Mouse (Mus musculus) heart, adult 9 months (tissue): ENCODE results near the gene Lrrc4b.
A peak's percentile ranks its signal among the peaks of the same experiment; 100 is the strongest.

Experiments
- DNase-seq, 2 experiments: peaks; one replicate each; pipeline ENCODE4 v3.0.0; 2022; ENCODE audit warnings: low spot score in 2 of 2

The Lrrc4b gene

GRCm38 (mm10) chr7:44463556-44464225 lies 34.9 kb downstream of the Lrrc4b start:
- DNase-seq, result no peak

DNA sequence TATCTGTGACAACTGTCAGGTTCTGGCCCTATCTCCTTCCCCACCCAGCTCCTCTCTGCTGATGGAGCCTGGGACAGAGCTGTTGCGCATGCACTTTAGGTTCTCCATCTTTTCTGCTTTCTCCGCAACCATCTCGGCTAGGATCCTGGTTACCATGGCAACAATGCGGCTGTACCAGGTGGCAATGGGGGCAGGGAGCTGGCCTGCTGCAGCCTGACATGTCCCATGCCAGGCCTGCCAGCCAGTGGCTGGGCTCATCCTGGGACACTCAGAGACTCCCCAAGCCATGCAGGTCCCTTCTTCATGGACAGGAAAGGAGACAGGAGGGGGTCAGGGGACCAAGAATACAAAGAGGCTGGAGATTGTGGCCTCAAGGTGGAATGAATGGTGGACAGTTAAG lies 35.7 kb downstream of the Lrrc4b start:
- DNase-seq, result no peak

DNA sequence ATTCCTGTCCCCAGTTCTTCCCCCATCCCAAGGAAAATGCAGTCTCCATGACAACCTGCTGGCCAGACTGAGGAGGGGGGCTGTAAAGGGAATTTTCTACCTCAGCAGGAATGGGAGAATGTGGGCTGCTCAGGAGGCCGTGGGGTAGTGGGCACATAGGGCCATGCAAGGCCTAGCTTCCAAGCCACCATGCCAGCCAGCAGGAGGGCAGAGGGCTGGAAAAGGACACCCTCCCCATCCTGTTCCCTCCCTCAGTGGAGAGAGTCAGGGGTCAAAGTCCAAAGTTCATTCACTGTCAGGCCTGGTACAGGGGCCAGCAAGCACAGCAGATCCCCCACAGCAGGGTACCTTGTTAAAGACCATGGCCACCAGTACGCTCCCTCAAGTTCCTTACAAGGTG lies 36.3 kb downstream of the Lrrc4b start, which contains the start of gene Aspdh:
Aspdh (plus strand) TSS at position 281 of the 400 bp plus-strand sequence.
- DNase-seq, result no peak

GRCm38 (mm10) chr7:44466006-44466887 lies 37.4 kb downstream of the Lrrc4b start:
- DNase-seq, result no peak

DNA sequence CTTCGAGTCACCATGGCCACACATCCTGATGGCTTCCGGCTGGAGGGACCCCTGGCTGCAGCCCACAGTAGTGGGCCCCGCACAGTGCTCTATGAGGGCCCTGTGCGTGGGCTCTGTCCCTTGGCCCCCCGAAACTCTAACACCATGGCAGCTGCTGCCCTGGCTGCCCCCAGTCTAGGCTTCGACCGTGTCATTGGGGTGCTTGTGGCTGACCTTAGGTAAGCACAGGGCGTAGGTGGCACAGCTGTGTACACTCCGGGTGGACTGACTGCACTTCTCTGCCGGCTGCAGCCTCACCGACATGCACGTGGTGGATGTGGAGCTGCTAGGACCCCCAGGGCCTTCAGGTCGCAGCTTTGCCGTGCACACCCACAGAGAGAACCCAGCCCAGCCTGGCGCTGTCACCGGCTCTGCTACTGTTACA lies 38.1 kb downstream of the Lrrc4b start:
- no peak for DNase-seq

GRCm38 (mm10) chr7:44467811-44468411 lies 39.1 kb downstream of the Lrrc4b start, which contains the start of gene Josd2:
Gene Josd2, plus strand, starts transcription at chr7:44467980.
- peak; percentile 98 for DNase-seq

GRCm38 (mm10) chr7:44468644-44469285 lies 39.9 kb downstream of the Lrrc4b start:
- DNase-seq, result peak in 1 of 2 experiments; percentile 27

DNA sequence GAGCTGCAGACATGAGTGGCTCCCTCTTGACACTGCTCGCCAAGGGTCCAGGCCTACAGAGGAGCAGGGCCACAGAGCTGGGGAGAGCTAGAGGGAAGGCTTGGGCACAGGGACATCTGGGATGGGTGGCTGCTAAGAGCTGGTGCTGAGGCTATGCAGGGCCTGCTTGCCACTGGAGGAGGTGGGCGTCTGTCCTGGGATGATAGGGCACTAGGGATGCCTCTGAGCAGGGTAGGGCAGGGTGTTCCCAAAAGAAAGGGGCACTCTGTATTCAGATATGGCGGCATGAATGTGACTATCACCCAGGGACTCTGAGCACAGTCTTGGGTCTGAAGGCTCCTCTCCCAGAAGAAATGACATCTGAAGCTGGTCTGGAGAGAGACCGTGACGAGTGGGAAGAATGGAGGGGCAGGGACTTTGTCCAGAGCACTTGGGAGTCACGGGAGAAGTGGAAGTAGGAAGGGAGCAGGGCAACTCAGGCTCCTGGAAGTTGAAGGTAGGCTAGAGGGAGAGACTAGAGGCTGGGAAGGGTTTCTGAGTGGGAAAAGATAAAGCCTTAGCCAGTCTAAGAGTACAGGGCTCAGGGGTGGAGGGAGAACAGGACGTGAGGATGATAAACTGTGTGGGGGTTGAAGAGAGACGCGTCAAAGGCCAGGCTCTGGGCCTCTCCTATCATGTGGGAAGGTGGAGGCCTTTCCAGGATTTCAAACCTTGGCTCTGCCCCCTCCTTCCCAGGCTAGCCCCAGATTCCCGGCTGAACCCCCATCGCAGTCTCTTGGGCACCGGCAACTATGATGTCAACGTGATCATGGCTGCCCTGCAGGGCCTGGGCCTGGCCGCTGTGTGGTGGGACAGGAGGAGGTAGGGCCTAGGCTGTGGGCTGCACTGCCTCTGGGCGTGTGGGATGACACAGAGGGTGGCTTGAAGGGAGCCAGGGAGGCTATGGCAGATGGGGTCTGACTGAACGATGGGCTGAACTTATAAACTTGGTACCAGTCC lies 41.2 kb downstream of the Lrrc4b start:
- DNase-seq, result no peak

GRCm38 (mm10) chr7:44470696-44471612 lies 42.1 kb downstream of the Lrrc4b start:
- DNase-seq, result no peak

GRCm38 (mm10) chr7:44471880-44472557 lies 43.2 kb downstream of the Lrrc4b start:
- DNase-seq, result peak; percentile 84 to 86

DNA sequence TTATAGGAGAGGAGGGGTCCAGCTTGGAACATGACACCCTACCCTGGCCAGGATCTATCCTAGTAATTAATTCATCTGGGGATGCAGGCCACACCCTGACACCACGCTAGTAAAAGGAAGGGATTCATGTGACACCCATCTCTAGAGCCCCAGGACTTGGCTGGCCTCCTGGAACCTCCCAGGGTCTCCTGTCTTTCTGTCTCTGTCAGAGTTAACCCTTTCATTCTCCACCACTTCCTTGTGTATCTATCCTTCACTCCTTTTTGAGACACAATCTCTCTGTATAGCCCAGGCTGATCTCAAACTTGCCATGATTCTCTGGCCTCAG lies 43.7 kb downstream of the Lrrc4b start:
- DNase-seq, result no peak

GRCm38 (mm10) chr7:44472961-44473646 lies 44.3 kb downstream of the Lrrc4b start:
- DNase-seq, result peak; percentile 87

GRCm38 (mm10) chr7:44474419-44474818 lies 45.6 kb downstream of the Lrrc4b start:
- peak; percentile 80 to 81 for DNase-seq

DNA sequence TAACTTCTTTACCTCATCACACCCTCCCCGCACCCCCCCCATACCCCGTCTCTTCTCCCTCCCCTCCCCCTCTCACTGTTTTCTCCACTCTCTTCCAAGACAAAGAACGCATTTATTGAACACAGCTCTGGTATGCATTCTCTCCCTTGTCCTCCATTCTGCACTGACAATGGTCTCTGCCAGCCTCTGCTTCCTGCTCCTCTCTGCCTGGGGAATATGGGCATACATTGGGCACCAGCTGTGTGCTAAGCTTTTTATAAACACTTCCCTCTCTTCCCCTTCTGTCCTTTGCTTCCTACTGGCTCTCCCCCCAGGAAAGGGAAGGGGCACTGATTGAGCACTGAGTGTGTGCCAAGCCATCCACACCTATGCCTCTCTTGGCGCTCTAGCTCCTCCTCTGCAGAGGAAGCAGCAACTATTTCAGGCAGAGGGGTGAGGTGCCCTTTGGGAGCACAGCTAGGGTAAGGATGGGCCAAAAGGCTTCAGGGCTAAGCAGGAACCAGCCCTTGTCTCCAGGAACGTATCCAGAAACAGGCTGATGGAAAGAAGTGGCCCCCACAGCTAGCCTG lies 46.3 kb downstream of the Lrrc4b start:
- DNase-seq, result peak in 1 of 2 experiments; percentile 24

DNA sequence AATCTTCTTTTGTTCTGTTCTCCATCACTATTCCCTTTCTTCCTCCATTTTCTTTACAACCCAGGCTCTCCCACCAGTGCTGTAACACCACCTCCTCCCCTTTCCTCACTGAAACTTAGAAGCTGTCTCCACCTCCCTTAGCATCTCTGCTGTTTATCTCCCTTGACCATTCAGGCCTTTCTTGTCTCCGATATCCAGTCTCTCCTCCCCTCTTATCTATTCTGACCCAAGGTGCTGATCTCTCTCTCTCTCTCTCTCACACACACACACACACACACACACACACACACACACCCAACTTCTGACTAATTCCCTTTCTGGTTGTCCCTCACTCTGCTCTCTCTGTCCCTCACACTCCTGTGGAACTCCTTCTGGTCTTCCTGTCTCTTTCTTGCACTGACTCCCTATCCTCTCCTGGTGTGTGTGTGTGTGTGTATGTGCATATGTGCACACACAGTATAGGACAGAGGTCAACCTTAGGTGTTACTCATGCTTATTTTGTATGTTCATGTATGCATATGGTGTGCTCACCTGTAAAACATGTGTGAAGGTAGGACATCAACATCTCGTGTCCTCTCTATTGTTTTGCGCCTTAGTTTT lies 54.1 kb downstream of the Lrrc4b start:
- no peak for DNase-seq

- no peak for DNase-seq
Observed at GRCm38 (mm10) chr7:44484109-44484508, 55.3 kb downstream of the Lrrc4b start.

DNA sequence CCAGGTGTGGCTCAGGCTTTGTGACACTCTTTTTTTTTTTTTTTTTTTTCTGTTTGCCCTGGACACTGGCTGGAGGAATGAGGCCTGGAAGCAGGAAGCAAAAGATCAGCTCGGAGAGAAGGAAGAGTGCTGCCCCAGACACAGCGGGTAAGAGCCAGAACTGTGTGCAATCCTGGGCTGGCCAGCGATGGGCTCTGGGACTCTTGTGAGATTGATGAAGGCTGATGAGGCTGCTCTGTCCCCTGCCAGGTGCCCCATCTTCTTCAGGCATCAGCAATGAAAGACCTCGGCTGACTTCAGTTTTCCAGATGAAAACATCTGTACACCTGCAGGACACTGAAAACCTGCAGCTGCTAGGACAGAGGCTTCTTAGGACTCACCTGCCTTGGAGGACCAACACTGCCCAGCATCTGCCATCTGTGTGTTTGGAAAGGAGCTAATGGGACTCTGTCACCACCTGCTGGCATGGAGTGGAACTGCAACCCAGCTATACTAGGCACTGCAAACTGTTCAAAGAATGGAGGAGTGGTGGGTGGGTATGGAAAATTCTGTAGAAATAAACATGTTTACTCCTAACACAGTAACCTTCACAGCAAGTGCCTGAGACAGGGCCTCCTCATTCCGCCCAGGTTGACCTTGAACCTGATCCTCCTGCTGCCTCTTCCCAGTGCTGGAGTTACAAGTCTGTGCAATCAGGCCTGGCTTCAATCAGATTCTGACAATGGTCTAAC lies 56.2 kb downstream of the Lrrc4b start:
- peak in 1 of 2 experiments; percentile 59 for DNase-seq
